Mouse (Mus musculus): ENCODE measurements around the gene Tnk2. TPM values are rescaled to one million over a fixed set of nuclear protein-coding genes. Genes with fewer than 3 reads are reported as not detected.

The Tnk2 gene
- polyA plus RNA-seq (2015; fragmentation: Nextera tagmentation; extraction: Ambion mirVana) = 10.9 and 11.3 TPM in 2 replicates

DNA sequence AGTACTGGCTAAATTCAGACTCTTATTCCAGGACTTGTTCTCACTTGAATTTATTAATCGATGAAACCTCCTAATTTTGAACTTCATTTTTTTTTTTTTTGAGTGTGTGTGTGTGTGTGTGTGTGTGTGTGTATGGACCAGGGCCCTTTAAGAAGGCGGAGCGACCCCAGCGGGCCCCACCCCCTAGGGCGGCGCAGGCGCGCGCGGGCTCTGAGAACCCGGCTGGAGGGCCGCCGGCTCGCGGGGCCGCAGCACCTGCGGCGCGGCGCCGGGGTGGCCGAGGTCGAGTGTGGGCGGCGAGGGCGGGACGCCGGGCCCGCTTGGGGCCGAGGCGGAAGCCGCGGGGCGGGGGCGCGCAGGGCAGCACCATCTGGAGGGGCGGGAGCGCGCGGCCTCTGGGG is at the start of gene Tnk2:
Gene Tnk2 (plus strand): TSS at position 214 of the 401 bp plus-strand sequence.
- Histone ChIP-seq H3K4me1 (ENCODE audit: insufficient read depth, low read length) (peaks cover 32% of the 10 kb centered on the region), H3K9me3 (ENCODE audit: low read length) (no peaks in the 10 kb centered on the region), H3K4me3 (ENCODE audit: low read length) (peak within 1 kb of the TSS; percentile 87), H3K9ac (replicated peaks; ENCODE audit: low read length) (peak within 1 kb of the TSS; percentile 90), H3K27ac (ENCODE audit: low read length) (peak within 1 kb of the TSS; percentile 72), H3K4me2 (replicated peaks; ENCODE audit: low read depth, low read length) (peak within 1 kb of the TSS; percentile 95), H3K27me3 (ENCODE audit: insufficient read depth, low read length) (no peaks in the 10 kb centered on the region), H3K36me3 (ENCODE audit: insufficient read depth, low read length) (no peaks in the 10 kb centered on the region)
- peak; percentile 88 for ATAC-seq (ENCODE audit: low FRiP score, low TSS enrichment)
- WGBS = under 1% methylated on average over 29 of the region's 40 CpGs

GRCm38 (mm10) chr16:32593916-32594315 is 49.8 kb upstream of the Tnk2 start:
- Histone ChIP-seq H3K9ac (replicated peaks; ENCODE audit: low read length) (no peak overlapping the region), H3K9me3 (ENCODE audit: low read length) (no peaks in the 10 kb centered on the region), H3K4me2 (replicated peaks; ENCODE audit: low read depth, low read length) (no peak overlapping the region), H3K4me3 (ENCODE audit: low read length) (no peak overlapping the region), H3K36me3 (ENCODE audit: insufficient read depth, low read length) (no peaks in the 10 kb centered on the region), H3K27ac (ENCODE audit: low read length) (no peak overlapping the region), H3K27me3 (ENCODE audit: insufficient read depth, low read length) (no peaks in the 10 kb centered on the region), H3K4me1 (ENCODE audit: insufficient read depth, low read length) (no peaks in the 10 kb centered on the region)
- ATAC-seq (ENCODE audit: low FRiP score, low TSS enrichment) = no peak
- WGBS = 75% methylated on average over 5 of the region's 5 CpGs

DNA sequence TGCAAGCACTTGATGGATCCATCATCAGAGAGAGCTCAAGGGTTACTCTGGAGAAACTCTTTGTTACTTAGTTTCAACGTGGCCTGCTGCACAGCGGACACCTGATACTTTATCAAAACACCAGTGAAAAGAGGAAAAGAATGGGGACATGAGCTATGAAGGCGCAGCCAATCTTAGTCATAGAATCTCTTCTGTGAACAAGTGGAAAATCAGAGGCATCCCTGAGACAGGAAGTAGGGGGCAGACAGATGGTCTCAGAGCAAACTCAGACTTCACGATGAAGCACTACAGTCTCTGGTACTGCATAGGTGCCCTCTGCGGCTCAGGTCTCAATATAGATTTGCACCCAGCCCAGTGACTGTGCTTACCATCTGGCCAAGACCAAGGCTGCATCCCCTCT is 49.0 kb upstream of the Tnk2 start:
- no peaks in the 10 kb centered on the region for H3K4me1 ChIP-seq (ENCODE audit: insufficient read depth, low read length)
- H3K9ac ChIP-seq (replicated peaks; ENCODE audit: low read length) = no peak overlapping the region
- no peak overlapping the region for H3K4me3 ChIP-seq (ENCODE audit: low read length)
- H3K4me2 ChIP-seq (replicated peaks; ENCODE audit: low read depth, low read length) = no peak overlapping the region
- no peaks in the 10 kb centered on the region for H3K9me3 ChIP-seq (ENCODE audit: low read length)
- WGBS = 38% methylated on average over 5 of the region's 5 CpGs
- 0 out of 2 replicates have a peak, but pooled peaks have one; percentile 23 for ATAC-seq (ENCODE audit: low FRiP score, low TSS enrichment)
- H3K27ac ChIP-seq (ENCODE audit: low read length) = no peak overlapping the region
- H3K27me3 ChIP-seq (ENCODE audit: insufficient read depth, low read length) = no peaks in the 10 kb centered on the region
- H3K36me3 ChIP-seq (ENCODE audit: insufficient read depth, low read length) = no peaks in the 10 kb centered on the region

DNA sequence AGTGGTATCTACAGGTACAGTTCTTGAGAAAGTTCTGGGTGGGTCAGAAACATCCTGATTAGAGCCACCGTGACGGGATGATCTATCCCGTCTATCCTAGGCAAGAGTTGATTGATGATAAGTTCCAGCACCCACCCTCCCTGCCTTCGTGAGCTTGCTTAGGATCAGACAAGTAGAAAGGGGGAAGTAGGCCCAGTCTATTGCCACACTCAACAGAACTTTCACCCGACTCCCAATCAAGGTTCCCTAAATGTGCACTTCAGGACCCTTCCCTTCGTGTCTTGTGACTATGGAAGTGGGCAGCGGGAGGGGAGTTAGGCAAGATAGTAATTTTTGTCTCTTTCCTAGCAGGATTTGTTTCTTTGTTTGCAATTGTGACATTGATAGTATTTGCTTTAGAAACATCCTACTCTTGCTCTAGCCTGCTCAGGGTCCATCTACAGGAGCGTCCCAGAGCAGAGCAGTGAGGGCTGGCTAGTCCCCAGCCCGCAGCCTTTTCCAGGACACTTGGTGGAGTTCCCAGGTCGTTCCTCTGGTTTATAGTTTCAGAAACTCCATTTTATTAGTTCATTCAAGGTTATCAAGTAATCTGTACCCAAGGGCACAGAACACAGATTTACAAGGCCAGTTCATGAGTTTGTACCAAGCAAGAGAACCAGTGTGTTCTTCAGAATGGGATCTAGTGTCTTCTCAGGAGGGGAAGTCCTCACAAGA is 48.4 kb upstream of the Tnk2 start:
- Histone ChIP-seq H3K4me1 (ENCODE audit: insufficient read depth, low read length) (no peaks in the 10 kb centered on the region), H3K9me3 (ENCODE audit: low read length) (no peaks in the 10 kb centered on the region), H3K36me3 (ENCODE audit: insufficient read depth, low read length) (no peaks in the 10 kb centered on the region), H3K9ac (replicated peaks; ENCODE audit: low read length) (no peak overlapping the region), H3K4me2 (replicated peaks; ENCODE audit: low read depth, low read length) (no peak overlapping the region), H3K27ac (ENCODE audit: low read length) (no peak overlapping the region), H3K27me3 (ENCODE audit: insufficient read depth, low read length) (no peaks in the 10 kb centered on the region), H3K4me3 (ENCODE audit: low read length) (no peak overlapping the region)
- ATAC-seq (ENCODE audit: low FRiP score, low TSS enrichment) = no peak
- 80% methylated on average over 10 of the region's 10 CpGs for WGBS

GRCm38 (mm10) chr16:32597909-32598381 is 45.7 kb upstream of the Tnk2 start:
- Histone ChIP-seq H3K4me2 (replicated peaks; ENCODE audit: low read depth, low read length) (no peak overlapping the region), H3K27ac (ENCODE audit: low read length) (no peak overlapping the region), H3K4me3 (ENCODE audit: low read length) (no peak overlapping the region), H3K36me3 (ENCODE audit: insufficient read depth, low read length) (no peaks in the 10 kb centered on the region), H3K27me3 (ENCODE audit: insufficient read depth, low read length) (no peaks in the 10 kb centered on the region), H3K9ac (replicated peaks; ENCODE audit: low read length) (no peak overlapping the region), H3K4me1 (ENCODE audit: insufficient read depth, low read length) (no peaks in the 10 kb centered on the region), H3K9me3 (ENCODE audit: low read length) (no peaks in the 10 kb centered on the region)
- WGBS = 36% methylated on average over 4 of the region's 4 CpGs
- no peak for ATAC-seq (ENCODE audit: low FRiP score, low TSS enrichment)

GRCm38 (mm10) chr16:32599151-32599550 is 44.5 kb upstream of the Tnk2 start:
- H3K9me3 ChIP-seq (ENCODE audit: low read length) = no peaks in the 10 kb centered on the region
- no peak overlapping the region for H3K4me2 ChIP-seq (replicated peaks; ENCODE audit: low read depth, low read length)
- no peak overlapping the region for H3K27ac ChIP-seq (ENCODE audit: low read length)
- H3K27me3 ChIP-seq (ENCODE audit: insufficient read depth, low read length) = no peaks in the 10 kb centered on the region
- WGBS = 84% methylated on average over 1 of the region's 1 CpGs
- no peak overlapping the region for H3K4me3 ChIP-seq (ENCODE audit: low read length)
- no peak overlapping the region for H3K9ac ChIP-seq (replicated peaks; ENCODE audit: low read length)
- H3K4me1 ChIP-seq (ENCODE audit: insufficient read depth, low read length) = no peaks in the 10 kb centered on the region
- no peak for ATAC-seq (ENCODE audit: low FRiP score, low TSS enrichment)
- H3K36me3 ChIP-seq (ENCODE audit: insufficient read depth, low read length) = no peaks in the 10 kb centered on the region

DNA sequence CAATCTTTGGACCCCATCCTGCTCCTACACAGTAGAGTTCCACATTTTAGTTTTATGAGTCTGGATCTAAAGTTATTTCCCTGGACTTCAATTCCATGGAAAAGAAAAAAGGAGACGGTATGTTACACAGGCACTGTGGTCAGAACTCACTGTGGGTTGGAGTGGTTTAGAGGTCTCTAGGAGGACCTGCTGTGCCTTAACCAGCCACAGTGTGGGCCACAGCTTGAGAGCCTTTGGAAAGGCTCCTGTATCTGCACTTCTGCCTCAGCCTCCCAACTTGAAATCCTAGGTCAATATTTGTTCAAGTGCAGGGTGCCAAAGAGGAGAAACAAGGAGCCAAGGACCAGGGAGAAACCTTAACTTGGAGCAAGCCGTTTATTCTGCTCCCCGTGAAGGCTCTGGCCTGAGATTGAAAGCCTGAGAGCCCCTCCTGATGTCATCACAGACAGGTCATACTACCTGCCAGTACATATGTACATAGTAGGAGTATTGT is 41.4 kb upstream of the Tnk2 start:
- no peak overlapping the region for H3K4me3 ChIP-seq (ENCODE audit: low read length)
- H3K36me3 ChIP-seq (ENCODE audit: insufficient read depth, low read length) = no peaks in the 10 kb centered on the region
- no peak overlapping the region for H3K27ac ChIP-seq (ENCODE audit: low read length)
- WGBS = 66% methylated on average over 3 of the region's 3 CpGs
- no peaks in the 10 kb centered on the region for H3K27me3 ChIP-seq (ENCODE audit: insufficient read depth, low read length)
- no peak overlapping the region for H3K9ac ChIP-seq (replicated peaks; ENCODE audit: low read length)
- no peak for ATAC-seq (ENCODE audit: low FRiP score, low TSS enrichment)
- H3K4me2 ChIP-seq (replicated peaks; ENCODE audit: low read depth, low read length) = no peak overlapping the region
- H3K4me1 ChIP-seq (ENCODE audit: insufficient read depth, low read length) = no peaks in the 10 kb centered on the region
- no peaks in the 10 kb centered on the region for H3K9me3 ChIP-seq (ENCODE audit: low read length)

- peak overlapping the region; percentile 78 for H3K4me3 ChIP-seq (ENCODE audit: low read length)
- peak overlapping the region; percentile 83 for H3K4me2 ChIP-seq (replicated peaks; ENCODE audit: low read depth, low read length)
- H3K9ac ChIP-seq (replicated peaks; ENCODE audit: low read length) = 0 out of 2 replicates have a peak overlapping the region, but pooled peaks have one; percentile 1
- no peaks in the 10 kb centered on the region for H3K27me3 ChIP-seq (ENCODE audit: insufficient read depth, low read length)
- 51% methylated on average over 7 of the region's 7 CpGs for WGBS
- no peaks in the 10 kb centered on the region for H3K9me3 ChIP-seq (ENCODE audit: low read length)
- no peak for ATAC-seq (ENCODE audit: low FRiP score, low TSS enrichment)
- peaks cover 13% of the 10 kb centered on the region for H3K4me1 ChIP-seq (ENCODE audit: insufficient read depth, low read length)
- peak overlapping the region; percentile 93 for H3K27ac ChIP-seq (ENCODE audit: low read length)
- no peaks in the 10 kb centered on the region for H3K36me3 ChIP-seq (ENCODE audit: insufficient read depth, low read length)
Measured at GRCm38 (mm10) chr16:32607562-32608343, 35.9 kb upstream of the Tnk2 start.

- Histone ChIP-seq H3K9me3 (ENCODE audit: low read length) (no peaks in the 10 kb centered on the region), H3K27ac (ENCODE audit: low read length) (peak overlapping the region; percentile 93), H3K4me3 (ENCODE audit: low read length) (peak overlapping the region; percentile 78), H3K4me1 (ENCODE audit: insufficient read depth, low read length) (peaks cover 13% of the 10 kb centered on the region), H3K4me2 (replicated peaks; ENCODE audit: low read depth, low read length) (peak overlapping the region; percentile 83), H3K9ac (replicated peaks; ENCODE audit: low read length) (peak overlapping the region; percentile 83; the same call in 1 of the 2 replicates), H3K36me3 (ENCODE audit: insufficient read depth, low read length) (no peaks in the 10 kb centered on the region), H3K27me3 (ENCODE audit: insufficient read depth, low read length) (no peaks in the 10 kb centered on the region)
- 7% methylated on average over 8 of the region's 8 CpGs for WGBS
- ATAC-seq (ENCODE audit: low FRiP score, low TSS enrichment) = no peak
Measured at GRCm38 (mm10) chr16:32608344-32608711, 35.3 kb upstream of the Tnk2 start.

All from kidney, embryonic 16.5 days (tissue).